Mouse (Mus musculus) embryo, embryonic 11 days (tissue): ENCODE results near the gene Pik3c2g.
A peak's percentile ranks its signal among the peaks of the same experiment; 100 is the strongest.
"Not testable (repeated sequence)": the region's sequence is repeated elsewhere in the genome, so short reads cannot be mapped to it uniquely, and the experiment has no call there.

Experiments
- DNase-seq: peaks from one replicate; pipeline ENCODE4 v3.0.0-alpha.2; 2015

Gene Pik3c2g

DNA sequence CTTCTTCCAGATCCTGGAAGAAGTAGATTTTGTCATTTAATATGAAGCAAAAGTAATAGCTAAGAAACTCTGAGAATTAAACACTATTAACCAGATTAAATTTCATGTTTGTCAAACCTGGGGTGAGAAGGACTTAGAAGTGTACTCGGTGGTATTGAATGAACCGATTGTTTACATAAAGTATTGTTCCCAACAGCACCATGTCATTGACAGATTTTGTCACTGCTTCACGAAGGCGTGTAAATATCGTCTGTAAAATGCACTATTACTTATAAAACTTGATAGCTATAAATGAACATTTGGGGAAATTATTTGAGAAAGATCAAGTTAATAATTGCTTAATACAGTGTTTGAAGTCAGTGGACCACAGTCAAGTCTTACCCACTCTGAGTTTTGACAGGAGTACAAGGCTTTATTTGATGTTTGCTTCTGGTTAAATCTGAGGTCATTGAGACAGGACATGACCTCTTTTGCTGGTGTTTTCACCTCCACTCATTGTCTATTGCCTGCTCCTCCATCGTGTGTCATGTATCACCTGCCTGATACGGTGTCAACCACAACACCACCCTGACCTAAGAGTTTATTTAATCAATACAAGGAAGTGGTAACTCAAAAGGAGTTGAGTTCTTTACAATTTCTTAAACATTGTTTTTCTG, 260.0 kb downstream of the Pik3c2g start:
- no peak for DNase-seq

DNA sequence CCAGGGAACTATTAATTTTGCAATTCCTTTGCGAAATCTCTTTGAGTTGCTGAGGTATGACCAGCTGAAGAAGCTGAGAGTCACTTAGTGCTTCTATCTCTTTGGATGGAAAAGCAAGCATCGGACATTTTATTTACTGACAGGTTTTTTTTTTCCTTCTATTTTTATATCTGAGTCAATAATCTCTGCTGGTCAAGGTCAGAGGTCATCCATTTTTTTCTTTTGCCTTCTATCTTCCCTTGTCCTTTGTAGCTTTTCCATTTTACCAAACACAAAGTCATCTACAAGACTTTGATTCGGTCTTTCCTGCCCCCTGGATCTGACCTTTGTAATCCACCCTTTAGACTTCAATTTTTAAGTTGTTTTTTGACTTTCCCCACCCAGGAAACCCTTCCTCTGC, 262.9 kb downstream of the Pik3c2g start:
- DNase-seq: no peak

DNA sequence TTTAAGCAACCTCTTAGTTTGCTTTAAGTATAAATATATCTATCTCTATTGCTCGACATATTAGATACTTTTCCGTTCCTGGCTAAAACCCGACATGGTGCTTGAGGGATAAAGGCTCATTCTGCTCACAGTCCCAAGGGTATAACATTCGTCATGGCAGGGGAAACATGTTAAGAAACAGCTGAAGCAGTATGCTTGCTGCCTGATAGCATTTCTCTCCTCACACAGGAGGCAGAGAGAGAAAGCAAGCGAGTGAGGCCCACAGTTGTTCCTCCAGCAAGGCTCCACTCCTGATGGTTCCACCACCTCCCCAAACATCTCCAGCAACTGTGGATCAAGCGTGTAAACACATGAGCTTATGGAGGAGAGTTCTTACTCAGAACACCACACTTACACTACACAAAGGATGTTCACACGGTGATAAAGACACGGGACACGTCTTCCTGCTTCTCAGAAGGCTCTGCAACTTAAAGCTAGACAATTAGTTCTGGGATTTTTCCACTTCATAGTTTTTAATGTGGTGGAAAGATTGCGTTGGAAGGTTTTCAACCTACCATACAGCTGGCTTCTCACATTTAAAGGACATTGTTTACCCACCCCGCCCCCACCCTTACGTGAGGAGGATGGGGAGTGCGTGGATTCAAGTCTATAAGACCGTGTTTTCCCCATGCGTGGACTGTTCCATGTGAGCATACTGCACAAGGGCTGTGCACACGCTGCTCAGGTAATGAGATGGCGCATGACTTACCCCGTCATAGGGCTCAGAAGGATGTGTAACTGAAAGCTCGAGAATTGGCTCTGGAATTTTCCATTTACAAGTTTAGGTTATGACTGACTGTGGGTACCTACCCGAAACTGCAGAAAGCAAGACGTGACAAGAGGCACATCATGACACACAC, 264.9 kb downstream of the Pik3c2g start:
- DNase-seq: no peak

DNA sequence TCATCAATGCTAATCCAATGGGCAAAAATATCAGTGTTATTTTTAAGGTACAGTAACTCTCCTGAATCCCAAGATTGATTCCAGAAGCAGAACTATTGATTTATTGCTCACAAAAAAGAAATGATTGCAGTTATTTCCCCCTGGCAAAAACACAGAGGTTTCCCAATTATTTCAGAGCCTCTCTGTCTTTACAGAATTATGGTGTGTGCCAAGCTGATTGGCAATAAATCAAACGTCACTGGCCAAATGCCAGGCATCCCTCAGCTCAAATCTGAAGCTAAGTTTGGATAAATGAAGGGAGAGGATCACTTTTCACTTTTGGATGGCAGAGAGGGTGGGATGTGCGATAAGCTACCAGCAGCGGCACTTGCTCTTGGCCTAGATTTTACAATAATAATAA, 265.8 kb downstream of the Pik3c2g start:
- DNase-seq: no peak

DNA sequence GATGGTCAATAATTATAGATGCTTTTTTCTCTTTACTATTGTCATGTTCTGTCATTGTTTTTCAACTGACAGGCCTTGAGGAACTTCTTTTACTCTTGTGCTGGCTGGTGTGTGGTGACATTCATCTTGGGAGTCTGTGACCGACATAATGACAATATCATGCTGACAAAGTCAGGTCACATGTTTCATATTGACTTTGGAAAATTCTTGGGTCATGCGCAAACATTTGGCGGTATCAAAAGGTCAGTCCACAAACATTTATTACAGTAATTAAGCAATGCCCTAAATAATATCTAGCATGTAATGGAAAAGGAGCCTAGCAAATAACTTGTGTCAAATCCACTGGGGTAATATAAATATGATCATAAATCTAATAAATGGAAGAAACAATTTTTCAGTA, 273.1 kb downstream of the Pik3c2g start:
- DNase-seq: no peak

DNA sequence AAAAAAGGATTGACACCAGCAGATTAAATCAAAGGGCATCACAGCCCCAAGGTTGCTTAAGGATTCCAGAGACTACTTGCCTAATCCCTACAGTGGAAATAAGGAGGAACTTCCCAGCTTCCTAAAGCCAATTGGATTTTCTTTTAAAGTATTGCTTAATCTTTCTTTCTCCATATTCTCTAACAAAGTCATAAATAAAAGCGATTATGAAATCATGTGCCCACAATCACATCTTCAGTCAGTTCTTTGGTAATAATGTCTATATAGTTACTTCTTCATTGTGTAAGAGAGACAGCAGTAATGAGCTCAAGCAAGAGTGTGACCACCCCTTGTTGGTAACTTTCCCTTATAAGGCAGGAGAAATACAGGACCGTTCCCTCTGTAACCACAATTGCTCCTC, 274.5 kb downstream of the Pik3c2g start:
- no peak for DNase-seq

DNA sequence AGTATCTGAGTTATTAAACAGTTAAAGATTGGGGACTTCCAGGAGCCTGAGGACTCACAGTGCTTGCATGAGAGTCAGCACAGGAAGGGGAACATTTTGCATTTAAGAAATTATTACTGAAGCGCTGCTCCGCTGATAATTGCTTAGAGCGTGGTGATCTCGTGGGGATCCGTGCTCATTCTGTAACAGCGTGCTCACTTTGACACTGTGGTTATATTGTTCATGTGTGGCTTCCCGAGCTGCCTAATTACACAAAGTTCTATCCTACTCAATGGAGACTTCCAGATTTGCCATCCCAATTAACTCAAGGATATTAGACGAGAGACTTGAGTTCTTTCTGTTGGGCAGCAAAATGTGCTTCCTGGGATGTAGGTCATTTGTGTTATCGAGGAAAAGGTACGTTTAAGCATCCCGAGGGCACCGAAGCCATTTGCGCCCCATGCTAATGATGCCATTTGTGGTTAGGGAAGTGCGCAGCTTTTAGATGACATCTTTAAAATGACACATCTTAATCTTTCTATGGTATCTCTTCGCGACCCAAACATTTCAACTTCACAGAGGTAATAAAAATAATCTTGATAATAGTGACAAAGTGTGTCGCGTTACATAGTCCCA, 278.1 kb downstream of the Pik3c2g start:
- DNase-seq: no peak

DNA sequence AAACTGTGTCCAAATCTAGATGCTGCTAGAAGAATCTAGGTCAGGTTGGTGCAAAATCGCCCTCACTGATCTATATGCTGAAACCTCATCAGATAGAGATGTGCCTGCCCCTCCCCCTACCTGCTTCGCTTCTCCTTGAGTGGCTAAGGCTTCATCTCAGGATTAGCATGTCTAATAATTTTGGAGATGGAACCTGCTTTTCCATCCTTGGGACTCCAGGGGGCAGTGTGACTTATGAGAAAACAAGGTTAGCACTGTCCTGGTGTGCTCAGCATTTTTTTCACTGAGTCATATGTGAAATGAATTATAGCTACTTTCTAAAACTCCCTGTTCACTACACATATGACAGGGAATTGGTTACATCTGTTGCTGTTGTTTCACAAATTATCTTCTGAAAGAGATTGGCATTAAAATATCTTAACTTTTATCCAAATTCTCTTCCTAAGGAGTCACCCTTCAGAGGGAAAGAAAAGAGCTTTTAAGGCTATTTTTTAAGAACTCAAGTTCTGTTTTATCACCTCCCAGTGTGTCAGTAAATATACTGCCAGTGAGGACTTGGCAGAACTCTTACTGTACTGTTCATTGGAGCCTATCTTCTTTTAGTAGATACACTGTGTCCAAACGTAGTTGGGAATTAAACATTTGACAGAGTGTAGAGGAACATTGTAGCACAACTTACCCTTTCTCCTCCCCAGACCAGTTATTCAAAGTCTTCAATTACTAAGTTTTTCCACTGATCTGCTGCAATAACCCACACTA, 287.6 kb downstream of the Pik3c2g start:
- DNase-seq: peak; percentile 68

DNA sequence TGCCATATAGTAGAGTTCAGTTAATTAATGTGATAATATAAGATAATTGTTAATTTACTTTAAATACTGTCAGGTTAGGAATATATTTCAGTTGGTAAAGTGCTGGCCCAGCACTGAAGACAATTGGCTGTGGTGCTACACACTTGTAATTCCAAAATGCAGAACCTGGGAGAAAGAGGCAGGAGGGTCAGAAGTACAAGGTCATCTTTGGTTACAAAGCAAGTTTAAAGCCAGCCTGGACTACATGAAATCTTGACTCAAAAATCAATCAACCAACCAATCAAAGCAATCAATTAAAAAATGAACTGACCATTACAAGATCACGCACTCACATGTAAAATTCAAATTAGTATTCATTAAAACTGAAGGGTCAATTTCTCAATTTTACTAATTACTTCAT, 289.7 kb downstream of the Pik3c2g start:
- DNase-seq: no peak

DNA sequence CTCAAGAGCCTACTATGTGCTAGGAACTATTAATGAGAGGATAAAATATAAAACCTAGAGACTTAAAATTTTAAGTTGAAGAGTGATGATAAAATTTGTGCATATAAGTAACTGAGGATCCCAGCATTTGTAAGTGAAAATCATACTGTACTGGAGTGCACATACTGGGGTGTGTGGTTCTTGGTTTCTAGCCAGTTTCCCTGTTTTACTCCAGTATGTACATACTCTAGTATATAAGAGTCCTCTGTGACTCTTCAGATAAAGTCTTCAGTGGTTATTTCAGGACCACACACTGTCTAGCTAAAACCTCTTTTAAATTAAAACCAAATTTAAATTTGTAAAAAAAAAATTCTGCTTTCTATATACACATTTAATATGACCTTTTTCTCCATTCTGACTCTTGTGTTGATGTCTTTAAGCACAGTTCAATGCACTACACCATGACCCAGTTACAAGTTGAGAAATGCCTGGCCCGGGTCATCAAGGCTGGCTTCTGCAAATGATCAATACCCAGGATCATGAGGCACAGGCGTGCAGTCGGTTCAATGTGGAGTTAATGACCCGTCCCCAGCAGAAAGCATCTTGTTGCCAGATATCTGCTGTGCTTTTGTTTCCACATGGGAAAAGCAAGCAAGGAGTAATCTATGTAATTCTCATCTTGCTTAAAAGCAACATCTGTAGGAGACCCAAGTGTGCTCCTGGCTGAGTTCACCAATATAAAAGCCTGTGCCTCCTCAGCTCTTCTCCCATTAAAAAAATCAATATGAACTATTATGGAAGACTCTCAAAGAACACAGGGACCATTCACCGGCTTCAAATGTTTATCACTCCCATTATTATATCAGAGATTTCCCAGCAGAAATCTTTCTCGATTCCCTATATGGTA, 290.7 kb downstream of the Pik3c2g start:
- DNase-seq: no peak

DNA sequence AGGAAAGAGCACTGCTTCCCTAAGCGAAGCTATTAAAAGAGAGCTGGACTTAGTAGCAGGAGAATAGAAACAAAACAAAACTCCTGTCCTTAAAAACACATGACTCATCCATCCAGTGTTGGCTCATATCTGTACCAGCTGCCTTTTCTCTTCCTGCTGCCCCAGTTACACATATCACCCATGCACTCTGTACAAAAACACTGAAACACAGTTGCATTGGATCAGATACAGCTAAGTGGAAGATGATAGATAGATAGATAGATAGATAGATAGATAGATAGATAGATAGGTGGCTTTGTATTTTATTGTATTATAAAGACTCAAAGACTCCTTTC, 291.3 kb downstream of the Pik3c2g start:
- DNase-seq: no peak

DNA sequence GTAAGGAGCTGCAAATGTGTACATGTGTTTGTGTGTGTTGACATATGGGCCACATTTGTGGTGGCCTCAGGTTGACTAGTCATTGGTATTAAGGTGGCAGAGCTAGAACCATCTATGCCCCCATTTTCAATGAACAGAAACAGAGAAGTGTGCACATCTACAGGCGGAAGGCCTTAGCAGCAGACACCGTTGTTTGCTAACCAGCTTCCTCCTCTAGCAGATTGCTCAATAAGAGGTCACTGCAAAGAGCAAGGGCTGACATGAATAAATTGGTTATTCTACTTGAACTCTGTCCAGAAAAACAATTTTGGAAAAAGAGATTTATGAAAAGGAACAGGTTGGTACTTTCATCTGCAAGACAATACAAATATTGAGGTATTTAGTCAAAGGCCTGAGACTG, 295.1 kb downstream of the Pik3c2g start:
- DNase-seq: no peak

DNA sequence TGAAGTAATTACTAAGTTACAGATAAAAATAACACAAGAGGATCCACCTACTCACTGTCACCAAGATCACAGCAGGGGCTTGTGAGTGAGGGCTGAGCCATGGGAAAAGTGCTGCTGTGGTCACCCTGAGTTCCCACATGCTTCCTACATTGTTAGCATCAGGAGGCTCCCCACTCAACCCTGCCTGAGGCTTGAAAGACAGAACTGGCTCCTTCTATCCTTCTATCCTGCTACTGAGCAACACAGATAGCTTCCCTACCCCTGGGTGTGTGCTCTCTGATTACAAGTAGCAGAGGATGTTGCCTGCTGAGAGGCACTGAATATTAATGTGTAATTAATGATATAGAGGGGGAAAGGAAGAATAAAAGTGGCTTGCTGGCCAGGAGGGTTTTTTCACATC, 300.2 kb downstream of the Pik3c2g start:
- no peak for DNase-seq

DNA sequence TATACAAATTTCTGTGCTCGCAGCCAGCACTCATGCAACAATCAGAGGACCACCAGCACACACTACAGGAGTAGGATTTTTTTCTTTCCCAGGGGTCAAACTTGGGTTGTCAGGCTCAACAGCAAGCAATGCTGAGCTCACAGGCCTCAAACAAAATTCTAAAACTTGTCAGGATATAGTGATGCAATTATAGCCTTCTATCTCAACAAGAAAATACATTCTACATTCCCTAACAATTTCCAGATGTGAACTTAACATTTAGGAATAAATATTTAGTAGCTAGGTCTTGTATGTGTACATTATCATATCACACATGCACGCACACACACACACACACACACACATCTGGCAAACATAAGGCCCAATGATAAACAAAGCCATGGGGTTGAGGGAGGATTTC, 308.6 kb downstream of the Pik3c2g start:
- peak; percentile 21 for DNase-seq

DNA sequence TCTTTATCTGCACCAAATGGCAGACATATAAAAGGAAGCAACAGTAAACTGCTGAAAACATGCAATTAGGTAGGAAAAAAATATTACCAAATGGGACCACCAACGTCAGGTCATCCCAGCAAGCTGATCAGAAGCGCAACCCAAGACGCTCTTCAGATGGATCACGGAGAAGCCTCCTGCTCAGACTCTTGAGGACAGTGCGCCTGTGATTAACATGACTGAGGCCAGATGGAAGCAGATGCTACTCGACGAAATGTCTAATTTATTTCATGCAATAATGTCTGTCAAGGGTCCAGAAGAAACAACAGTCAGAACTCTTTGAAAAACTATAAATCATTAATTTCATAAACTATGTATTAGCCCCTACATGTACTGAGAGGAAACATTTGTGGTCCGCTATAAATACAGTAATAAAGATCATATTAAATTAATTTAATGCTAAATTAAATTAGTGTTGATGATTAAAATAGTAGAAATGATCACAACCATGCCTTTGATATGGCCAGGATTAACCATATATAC, 312.7 kb downstream of the Pik3c2g start:
- DNase-seq: no peak

DNA sequence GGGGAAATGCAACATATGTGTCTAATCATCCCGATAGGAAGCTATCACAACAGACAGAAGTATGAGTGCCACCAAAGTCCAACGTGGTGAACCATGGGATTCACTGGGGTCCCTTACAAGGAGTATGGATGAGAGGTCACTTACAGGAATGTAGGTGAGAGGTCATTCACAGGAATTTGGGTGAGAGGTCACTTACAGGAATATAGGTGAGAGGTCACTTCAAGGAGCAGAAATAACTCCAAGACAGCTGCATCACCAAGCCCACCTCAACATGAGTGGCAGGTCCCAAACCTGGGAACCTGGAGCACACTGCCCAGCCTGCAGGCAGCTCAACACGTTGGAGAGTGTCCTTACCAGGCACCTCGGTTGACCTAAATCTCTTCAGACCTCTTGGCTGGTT, 314.8 kb downstream of the Pik3c2g start:
- DNase-seq: no peak

DNA sequence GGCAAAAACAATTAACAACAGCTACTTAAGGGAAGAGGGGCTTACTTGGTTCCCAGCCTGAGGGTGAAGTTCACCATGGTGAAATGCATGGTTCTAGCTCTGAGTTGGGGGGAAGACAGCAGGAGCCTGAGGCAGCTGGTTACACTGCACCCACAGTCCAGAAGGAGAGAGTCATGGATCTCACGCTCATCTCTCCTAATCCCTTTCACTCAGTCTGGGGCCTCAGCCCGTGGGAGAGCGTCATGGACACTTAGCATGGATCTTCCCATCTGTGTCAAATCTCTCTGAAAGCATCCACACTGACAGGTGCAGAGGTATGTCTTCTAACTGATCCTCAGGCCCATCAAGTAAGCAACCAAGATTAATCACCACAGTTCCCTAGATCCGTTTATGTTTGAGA, 320.1 kb downstream of the Pik3c2g start:
- no peak for DNase-seq

DNA sequence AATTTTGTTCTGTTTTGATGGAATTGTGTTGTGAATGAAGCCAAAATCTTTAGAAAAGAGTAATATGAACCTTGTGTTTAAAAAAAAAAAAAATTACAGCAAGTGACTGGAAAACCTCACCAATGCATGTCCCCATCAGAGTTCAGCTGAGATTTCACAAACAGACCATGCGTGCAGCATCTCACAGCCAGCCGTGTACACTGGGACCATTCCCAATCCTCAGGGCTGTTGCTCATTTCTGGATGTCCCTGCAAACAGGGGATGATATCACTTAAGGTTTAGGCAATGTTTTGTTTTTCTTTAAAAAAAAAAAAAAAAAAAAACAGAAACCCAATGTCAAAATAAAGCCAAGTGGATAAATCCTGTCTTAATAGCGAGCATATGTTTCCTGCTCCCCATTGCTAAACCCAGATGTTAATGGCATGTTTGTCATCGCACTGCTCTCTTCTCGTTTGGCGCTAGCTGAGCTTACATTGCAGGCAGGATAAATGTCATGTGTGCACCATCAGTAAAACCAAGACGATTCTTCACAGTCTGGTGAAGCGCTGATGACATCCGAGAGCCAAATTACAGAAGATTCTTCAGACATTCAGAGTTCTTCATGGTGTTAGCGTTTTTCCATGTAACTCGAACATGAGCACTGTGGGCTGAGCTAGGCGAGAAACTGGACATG, 322.1 kb downstream of the Pik3c2g start:
- peak; percentile 30 for DNase-seq

DNA sequence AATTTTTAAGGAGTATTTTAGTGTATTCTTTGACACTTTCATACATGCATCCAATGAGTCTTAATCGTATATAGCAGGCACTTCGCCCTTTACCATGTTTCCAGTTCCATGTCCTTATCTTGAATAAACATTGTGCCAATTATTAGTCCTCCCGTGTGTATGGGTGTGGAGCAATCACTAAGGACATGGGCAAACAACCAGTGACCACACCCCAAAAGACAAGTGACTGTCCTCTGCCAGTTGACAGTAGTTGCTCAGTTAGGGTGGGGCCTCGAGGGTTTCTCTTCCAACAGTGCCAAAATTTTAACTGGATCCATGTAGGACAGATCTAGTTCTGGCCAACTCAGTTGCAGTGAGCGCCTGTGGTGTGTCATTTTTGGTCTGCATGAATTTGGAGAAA, 341.7 kb downstream of the Pik3c2g start:
- DNase-seq: no peak

DNA sequence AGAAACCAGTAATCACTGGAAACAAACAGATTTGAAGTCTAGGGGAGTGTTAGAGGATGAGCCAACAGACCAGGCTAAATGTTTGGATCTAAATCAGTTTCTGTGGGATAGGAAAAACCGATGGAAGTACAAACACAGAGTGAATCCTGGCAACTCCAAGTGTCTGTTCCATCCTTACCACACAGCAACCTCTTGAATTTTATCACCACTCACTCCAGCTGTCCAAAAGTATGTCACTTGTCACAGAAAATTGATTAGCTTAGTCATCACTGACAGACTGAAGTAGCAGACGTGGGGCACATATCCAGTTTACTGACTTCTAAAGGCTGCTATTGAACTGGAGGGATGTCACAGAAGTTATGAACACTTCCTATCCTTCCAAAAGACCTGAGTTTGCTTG, 347.8 kb downstream of the Pik3c2g start:
- no peak for DNase-seq

DNA sequence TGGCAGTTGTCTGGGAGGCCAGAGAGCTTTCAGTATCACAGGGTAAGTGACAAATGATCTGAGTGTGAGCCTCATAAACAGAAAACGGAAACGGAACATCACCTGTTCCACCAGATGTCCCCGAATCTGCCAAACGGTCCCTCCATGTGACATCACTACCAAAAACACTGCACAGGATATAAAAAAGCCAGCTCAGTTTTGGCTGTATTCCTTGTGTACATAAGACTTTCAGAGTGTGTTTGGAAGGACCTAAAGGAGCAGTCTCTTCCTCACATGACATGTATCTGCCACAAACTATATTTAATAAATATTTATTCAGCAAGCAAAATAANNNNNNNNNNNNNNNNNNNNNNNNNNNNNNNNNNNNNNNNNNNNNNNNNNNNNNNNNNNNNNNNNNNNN, 350.6 kb downstream of the Pik3c2g start:
- not testable (repeated sequence) for DNase-seq
